Mouse (Mus musculus) lung, postnatal 0 days (tissue): Measurements from ENCODE around the gene Cdca5. TPM values are rescaled to one million over a fixed set of nuclear protein-coding genes. Genes with fewer than 3 reads are reported as not detected.

Source experiments
- ATAC-seq: fragments of 200-750 bp; cut with Nextera tagmentation; 2 replicates; pipeline ENCODE4 v1.8.0; 2017; ENCODE audit warnings: moderate library complexity
- DNase-seq: peaks from one replicate; pipeline ENCODE4 v3.0.0-alpha.2; 2016; ENCODE audit warnings: low spot score
- H3K27ac ChIP-seq: fragments of 300-500 bp; sonication (generic); 2 replicates; pipeline ENCODE4 v1.5.1; 2014; ENCODE audit warnings: antibody characterized with exemption, mild to moderate bottlenecking, low read length, mixed read lengths
- H3K27me3 ChIP-seq: fragments of 300-500 bp; sonication (generic); replicated peaks from 2 replicates; pipeline ENCODE4 v1.6.1; 2014; ENCODE audit warnings: low read length, mixed read lengths; ENCODE audit not compliant: insufficient read depth
- H3K36me3 ChIP-seq: fragments of 300-500 bp; sonication (generic); 2 replicates; pipeline ENCODE4 v1.6.1; 2014; ENCODE audit warnings: low read length, mixed read lengths; ENCODE audit not compliant: insufficient read depth
- H3K4me1 ChIP-seq: fragments of 300-500 bp; sonication (generic); 2 replicates; pipeline ENCODE4 v1.6.1; 2014; ENCODE audit warnings: antibody characterized with exemption, low read depth, low read length, mixed read lengths; ENCODE audit not compliant: insufficient read depth
- H3K4me2 ChIP-seq: fragments of 300-500 bp; sonication (generic); replicated peaks from 2 replicates; pipeline ENCODE4 v1.6.1; 2014; ENCODE audit warnings: low read depth, mild to moderate bottlenecking, low read length, moderate library complexity, mixed read lengths
- H3K4me3 ChIP-seq: fragments of 300-500 bp; sonication (generic); 2 replicates; pipeline ENCODE4 v1.5.1; 2014; ENCODE audit warnings: low read depth, low read length
- H3K9ac ChIP-seq: fragments of 300-500 bp; sonication (generic); replicated peaks from 2 replicates; pipeline ENCODE4 v1.6.1; 2014; ENCODE audit warnings: low read depth, mild to moderate bottlenecking
- H3K9me3 ChIP-seq: fragments of 300-500 bp; sonication (generic); 2 replicates; pipeline ENCODE4 v1.6.1; 2016; ENCODE audit warnings: low read length, mixed read lengths
- CTCF ChIP-seq: IDR thresholded peaks from 2 replicates; pipeline ENCODE4 v1.5.1; 2016; ENCODE audit warnings: antibody characterized with exemption, mild to moderate bottlenecking
- EP300 ChIP-seq: IDR thresholded peaks from 2 replicates; pipeline ENCODE4 v1.6.1; 2016; ENCODE audit warnings: antibody characterized with exemption, mild to moderate bottlenecking, control low read depth
- WGBS: fragments of 180-500 bp; shearing (Covaris S2); extraction: QIAGEN DNeasy Blood & Tissue Kit; methylation state at CpG from one replicate; pipeline ENCODE4 v1.1.7; 2014; 5-methylcytosine and 5-hydroxymethylcytosine counted together
- polyA plus RNA-seq: library from polyadenylated mRNA; unstranded; fragments of >200 nt; fragmentation: Nextera tagmentation; extraction: Ambion mirVana; gene quantifications from 2 replicates; pipeline ENCODE4 v1.2.1, GENCODE M21; 2015

Cdca5 gene
- polyA plus RNA-seq, 1 experiment from 2014 or later: 2.8 TPM

- TF ChIP-seq CTCF (peak; percentile 91), EP300 (no peak)
- ATAC-seq (peak; percentile 78), DNase-seq (peak; percentile 86)
- Histone ChIP-seq H3K27ac (peak overlapping the region; percentile 29), H3K4me3 (peak overlapping the region; percentile 37), H3K9me3 (no peaks in the 10 kb centered on the region), H3K9ac (peak overlapping the region; percentile 27), H3K27me3 (no peaks in the 10 kb centered on the region), H3K4me2 (peak overlapping the region; percentile 77), H3K36me3 (peaks cover 12% of the 10 kb centered on the region; the same call in 1 of the 2 replicates), H3K4me1 (peaks cover 13% of the 10 kb centered on the region)
- 1% methylated on average over 30 of the region's 30 CpGs for WGBS
Measured at GRCm38 (mm10) chr19:6067011-6067723, 17.6 kb upstream of the Cdca5 start.

- peak; percentile 15; the same call in 1 of the 2 replicates for TF ChIP-seq CTCF
- no peak for TF ChIP-seq EP300
- Histone ChIP-seq H3K9ac (peak within 1 kb of the TSS; percentile 27), H3K4me2 (peak within 1 kb of the TSS; percentile 77), H3K9me3 (no peaks in the 10 kb centered on the region), H3K4me1 (peaks cover 11% of the 10 kb centered on the region), H3K36me3 (peaks cover 12% of the 10 kb centered on the region; the same call in 1 of the 2 replicates), H3K27me3 (no peaks in the 10 kb centered on the region), H3K4me3 (peak within 1 kb of the TSS; percentile 37), H3K27ac (peak within 1 kb of the TSS; percentile 29)
- 9% methylated on average over 33 of the region's 33 CpGs for WGBS
- DNase-seq: peak; percentile 92
- ATAC-seq: peak; percentile 94
Measured at GRCm38 (mm10) chr19:6067724-6068415, 16.9 kb upstream of the Cdca5 start, which contains the start of gene Tm7sf2. Tm7sf2 (minus strand) TSS chr19:6068373.

- DNase-seq: no peak
- Histone ChIP-seq H3K9ac (no peak overlapping the region), H3K4me3 (no peak overlapping the region), H3K27ac (no peak overlapping the region), H3K36me3 (peaks cover 12% of the 10 kb centered on the region; the same call in 1 of the 2 replicates), H3K27me3 (no peaks in the 10 kb centered on the region), H3K4me1 (peaks cover 11% of the 10 kb centered on the region), H3K4me2 (no peak overlapping the region), H3K9me3 (no peaks in the 10 kb centered on the region)
- no peak for TF ChIP-seq EP300
- no peak for TF ChIP-seq CTCF
- no peak for ATAC-seq
- WGBS: 69% methylated on average over 4 of the region's 4 CpGs
Measured at GRCm38 (mm10) chr19:6068951-6069350, 15.8 kb upstream of the Cdca5 start.

GRCm38 (mm10) chr19:6069851-6070250 is 14.9 kb upstream of the Cdca5 start:
- Histone ChIP-seq H3K9me3 (no peaks in the 10 kb centered on the region), H3K4me3 (no peak overlapping the region), H3K4me1 (peaks cover 11% of the 10 kb centered on the region), H3K27ac (no peak overlapping the region), H3K27me3 (no peaks in the 10 kb centered on the region), H3K4me2 (no peak overlapping the region), H3K9ac (no peak overlapping the region), H3K36me3 (peaks cover 12% of the 10 kb centered on the region; the same call in 1 of the 2 replicates)
- 89% methylated on average over 10 of the region's 10 CpGs for whole genome bisulfite sequencing
- ATAC-seq (no peak), DNase-seq (no peak)
- no peak for TF ChIP-seq EP300
- no peak for TF ChIP-seq CTCF

GRCm38 (mm10) chr19:6070571-6071250 is 14.1 kb upstream of the Cdca5 start:
- TF ChIP-seq EP300 (no peak), CTCF (no peak)
- Histone ChIP-seq H3K9ac (no peak overlapping the region), H3K4me2 (no peak overlapping the region), H3K27ac (no peak overlapping the region), H3K36me3 (peaks cover 12% of the 10 kb centered on the region; the same call in 1 of the 2 replicates), H3K4me3 (no peak overlapping the region), H3K27me3 (no peaks in the 10 kb centered on the region), H3K4me1 (peaks cover 11% of the 10 kb centered on the region), H3K9me3 (no peaks in the 10 kb centered on the region)
- ATAC-seq (no peak), DNase-seq (no peak)
- 87% methylated on average over 31 of the region's 31 CpGs for WGBS

GRCm38 (mm10) chr19:6071261-6071660 is 13.5 kb upstream of the Cdca5 start:
- ATAC-seq: no peak
- Histone ChIP-seq H3K27me3 (no peaks in the 10 kb centered on the region), H3K4me1 (peaks cover 16% of the 10 kb centered on the region), H3K27ac (no peak overlapping the region), H3K4me2 (no peak overlapping the region), H3K36me3 (peaks cover 12% of the 10 kb centered on the region; the same call in 1 of the 2 replicates), H3K4me3 (no peak overlapping the region), H3K9ac (no peak overlapping the region), H3K9me3 (no peaks in the 10 kb centered on the region)
- WGBS: 91% methylated on average over 19 of the region's 19 CpGs
- no peak for DNase-seq
- TF ChIP-seq CTCF (no peak), EP300 (no peak)
